23 mouse cellular contexts compared by ENCODE assay signal in the genomic region with DNA sequence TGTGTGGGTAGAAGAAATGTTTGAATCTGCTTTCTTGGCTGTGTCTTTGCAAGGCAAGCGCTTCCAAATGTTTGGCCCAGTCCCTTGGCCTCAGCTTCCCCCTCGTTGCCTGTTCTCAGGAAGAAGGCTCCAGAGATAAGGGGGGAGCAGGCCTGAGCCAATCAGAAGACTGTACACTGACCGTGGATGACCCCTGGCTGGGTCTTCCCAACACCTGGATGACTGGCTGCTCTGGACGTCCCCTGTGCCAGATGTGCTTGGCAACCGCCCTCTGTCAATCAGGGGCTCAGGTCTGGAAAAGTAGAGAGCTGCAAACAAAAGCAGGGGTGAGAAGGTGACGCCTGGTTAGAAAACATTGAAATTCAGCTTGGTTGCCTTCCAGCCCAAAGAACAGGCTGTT. TPM values are rescaled to one million over a fixed set of nuclear protein-coding genes. Genes with fewer than 3 reads are reported as not detected.
DNase-seq lines count a peak whose midpoint lies in the region; ATAC-seq lines count a peak whose summit lies in the region.
"Had no signal": no experiment of that assay in that cellular context is flagged by ENCODE, and none has a peak within 500 bp of the region (broad histone marks: within the 10 kb centered on the region; RNA-seq: fewer than 3 reads in every experiment).

No protein-coding gene starts in this region.

- no peaks in the 10 kb centered on the region for H3K36me3 ChIP-seq in heart, embryonic 12.5 days
- no peaks in the 10 kb centered on the region for H3K36me3 ChIP-seq in embryonic facial prominence, embryonic 15.5 days
- no peaks in the 10 kb centered on the region for H3K36me3 ChIP-seq in limb, embryonic 15.5 days
- H3K36me3 ChIP-seq: embryonic facial prominence, embryonic 12.5 days; hindbrain, embryonic 15.5 days; limb, embryonic 13.5 days; midbrain, embryonic 12.5 days had no signal

- ATAC-seq in heart, embryonic 12.5 days (ENCODE audit: insufficient number of reproducible peaks, low FRiP score), result no peak
- peak; percentile 85 for ATAC-seq in embryonic facial prominence, embryonic 15.5 days (ENCODE audit: insufficient number of reproducible peaks, low FRiP score, low TSS enrichment, low read depth)
- peak; percentile 62; the same call in 1 of the 2 replicates for ATAC-seq in limb, embryonic 15.5 days (ENCODE audit: insufficient number of reproducible peaks, low FRiP score, low TSS enrichment, low read depth)
- ATAC-seq: forebrain, embryonic 14.5 days had no signal

- no peak overlapping the region for H3K4me3 ChIP-seq in heart, embryonic 12.5 days
- H3K4me3 ChIP-seq in embryonic facial prominence, embryonic 15.5 days (replicated peaks), result no peak overlapping the region
- H3K4me3 ChIP-seq in limb, embryonic 15.5 days, result no peak overlapping the region
- H3K4me3 ChIP-seq: embryonic facial prominence, embryonic 12.5 days; hindbrain, embryonic 15.5 days; layer of hippocampus, adult 2 months; limb, embryonic 13.5 days; midbrain, embryonic 12.5 days had no signal

- H3K4me2 ChIP-seq in heart, embryonic 12.5 days, result no peak overlapping the region
- no peak overlapping the region for H3K4me2 ChIP-seq in embryonic facial prominence, embryonic 15.5 days (replicated peaks)
- H3K4me2 ChIP-seq in limb, embryonic 15.5 days, result no peak overlapping the region
- H3K4me2 ChIP-seq: embryonic facial prominence, embryonic 12.5 days; hindbrain, embryonic 15.5 days; limb, embryonic 13.5 days; lung, embryonic 14.5 days; midbrain, embryonic 12.5 days had no signal

- no peaks in the 10 kb centered on the region for H3K4me1 ChIP-seq in heart, embryonic 12.5 days (replicated peaks)
- no peaks in the 10 kb centered on the region for H3K4me1 ChIP-seq in embryonic facial prominence, embryonic 15.5 days
- H3K4me1 ChIP-seq in limb, embryonic 15.5 days, result no peaks in the 10 kb centered on the region
- H3K4me1 ChIP-seq: embryonic facial prominence, embryonic 12.5 days; hindbrain, embryonic 15.5 days; limb, embryonic 13.5 days; midbrain, embryonic 12.5 days had no signal

- no peaks in the 10 kb centered on the region for H3K27me3 ChIP-seq in heart, embryonic 12.5 days (replicated peaks)
- H3K27me3 ChIP-seq in embryonic facial prominence, embryonic 15.5 days, result no peaks in the 10 kb centered on the region
- H3K27me3 ChIP-seq in limb, embryonic 15.5 days, result no peaks in the 10 kb centered on the region
- H3K27me3 ChIP-seq: hindbrain, embryonic 15.5 days had no signal

- H3K9me3 ChIP-seq in heart, embryonic 12.5 days (replicated peaks), result no peaks in the 10 kb centered on the region
- no peaks in the 10 kb centered on the region for H3K9me3 ChIP-seq in embryonic facial prominence, embryonic 15.5 days (replicated peaks)
- H3K9me3 ChIP-seq in limb, embryonic 15.5 days, result no peaks in the 10 kb centered on the region
- H3K9me3 ChIP-seq: embryonic facial prominence, embryonic 12.5 days; hindbrain, embryonic 15.5 days; limb, embryonic 13.5 days; midbrain, embryonic 12.5 days had no signal

- H3K9ac ChIP-seq in heart, embryonic 12.5 days, result no peak overlapping the region
- H3K9ac ChIP-seq in embryonic facial prominence, embryonic 15.5 days, result no peak overlapping the region
- H3K9ac ChIP-seq in limb, embryonic 15.5 days, result no peak overlapping the region
- H3K9ac ChIP-seq: embryonic facial prominence, embryonic 12.5 days; hindbrain, embryonic 15.5 days; limb, embryonic 13.5 days; liver, embryonic 14.5 days; lung, embryonic 14.5 days; midbrain, embryonic 12.5 days had no signal

- WGBS in heart, embryonic 12.5 days, result 67% methylated on average over 6 of the region's 6 CpGs
- 53% methylated on average over 6 of the region's 6 CpGs for WGBS in embryonic facial prominence, embryonic 15.5 days
- 64% methylated on average over 6 of the region's 6 CpGs for WGBS in limb, embryonic 15.5 days

- intact Hi-C loops in gastrocnemius, postnatal 36 days (cut with DNase I), result no loop called here

- DNase-seq in heart, adult 18-20 months, result peak; percentile 56 to 70
- peak; percentile 46 to 63 for DNase-seq in gastrocnemius, postnatal 36 days
- no peak for DNase-seq in urinary bladder, postnatal 36 days (ENCODE audit: low spot score in 2 of 2)
- no peak for DNase-seq in cerebellum, postnatal 10 days
- DNase-seq: adrenal gland, postnatal 25 days; cerebellum, adult 11 months; cerebellum, adult 9-11 months; kidney, adult 8-10 months; kidney, postnatal 14 days; lung, embryonic 14.5 days had no signal

- H3K27ac ChIP-seq in heart, embryonic 12.5 days (ENCODE audit: poor library complexity, severe bottlenecking), result no peak overlapping the region
- peak overlapping the region; percentile 48; the same call in 1 of the 2 replicates for H3K27ac ChIP-seq in embryonic facial prominence, embryonic 15.5 days (replicated peaks)
- H3K27ac ChIP-seq in limb, embryonic 15.5 days, result no peak overlapping the region
- H3K27ac ChIP-seq: embryonic facial prominence, embryonic 12.5 days; hindbrain, embryonic 15.5 days; layer of hippocampus, adult 2 months; limb, embryonic 13.5 days; liver, embryonic 14.5 days; midbrain, embryonic 12.5 days had no signal

RNA-seq across cellular contexts. Expression of a gene that starts 27.1 kb away (rescaled TPM):
- total RNA-seq in heart, adult 18-20 months (2021), result 1 to 10 TPM; 2.0 to 2.6 TPM
- 20.4 and 20.6 TPM in 2 replicates for polyA plus RNA-seq in heart, embryonic 12.5 days (2016; fragmentation: Nextera tagmentation; extraction: Ambion mirVana)
- 181 and 201 TPM in 2 replicates for polyA plus RNA-seq in embryonic facial prominence, embryonic 15.5 days (2015; fragmentation: Nextera tagmentation; extraction: Ambion mirVana)
- total RNA-seq in gastrocnemius, postnatal 36 days (2021), result 1 to 10 TPM; 1.7 to 2.1 TPM
- 137 and 155 TPM in 2 replicates for polyA plus RNA-seq in limb, embryonic 15.5 days (2015; fragmentation: Nextera tagmentation; extraction: Ambion mirVana)
- total RNA-seq: granulocyte monocyte progenitor cell, adult 5-6 weeks; hematopoietic stem cell, adult 5-6 weeks; megakaryocyte, adult 5-6 weeks had no signal

Comparison
In these comparisons a context has a peak if more than half of its experiments do, and no peak if none do; other contexts are left out.
1. DNase-seq: peak in heart, adult 18-20 months (2 of 2) and gastrocnemius, postnatal 36 days (2 of 2); none in urinary bladder, postnatal 36 days (0 of 2) and cerebellum, postnatal 10 days (0 of 2).